Mouse (Mus musculus): ENCODE measurements around the gene Pnp2. TPM values are rescaled to one million over a fixed set of nuclear protein-coding genes. Genes with fewer than 3 reads are reported as not detected.
A peak's percentile ranks its signal among the peaks of the same experiment; 100 is the strongest.
"Not testable (repeated sequence)": the region's sequence is repeated elsewhere in the genome, so short reads cannot be mapped to it uniquely, and the experiment has no call there.

Gene Pnp2
- polyA plus RNA-seq, 1 experiment from 2014 or later = 1.4 TPM

DNA sequence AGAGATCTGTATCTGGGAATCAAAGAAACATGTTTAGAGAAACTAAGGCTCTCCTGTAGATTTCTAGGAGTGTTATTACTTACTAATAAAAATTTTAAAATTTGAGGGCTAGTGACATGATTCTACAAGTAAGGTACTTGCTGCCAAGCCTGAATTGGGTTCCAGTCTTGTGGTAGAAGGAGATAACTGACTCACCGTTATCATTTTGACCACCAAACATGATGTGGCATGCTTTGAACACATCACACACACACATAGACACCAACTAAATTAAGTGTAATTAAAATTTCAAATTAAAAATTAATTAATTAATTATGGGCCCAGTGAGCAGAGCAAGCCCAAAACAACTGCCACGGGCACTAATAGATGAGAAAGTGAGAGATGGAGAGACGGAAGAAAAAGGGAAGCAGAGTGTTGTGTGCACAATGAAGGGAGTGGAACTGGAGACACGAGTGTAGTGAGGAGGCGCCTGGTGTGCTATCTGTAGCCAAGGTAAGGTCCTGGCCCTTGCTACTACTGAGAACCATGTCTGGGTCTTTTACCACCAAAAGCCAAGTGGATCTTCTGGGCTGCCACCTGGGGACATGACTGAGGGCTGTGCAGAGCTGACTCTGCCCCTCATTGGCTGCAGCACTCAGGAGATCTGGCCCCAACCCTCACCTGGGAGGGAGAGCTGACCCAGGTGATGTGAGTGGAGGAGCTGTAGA lies 2.6 kb downstream of the Pnp2 start:
- not testable (repeated sequence) for H3K36me3 ChIP-seq; H3K4me3 ChIP-seq (replicated peaks); H3K27ac ChIP-seq; H3K27me3 ChIP-seq (replicated peaks); H3K4me2 ChIP-seq; H3K9me3 ChIP-seq; H3K9ac ChIP-seq; H3K4me1 ChIP-seq
- WGBS = 88% methylated on average over 5 of the region's 5 CpGs
- ATAC-seq (ENCODE audit: insufficient read depth, low FRiP score, low read depth) = peak; percentile 36; the same call in 1 of the 2 replicates

DNA sequence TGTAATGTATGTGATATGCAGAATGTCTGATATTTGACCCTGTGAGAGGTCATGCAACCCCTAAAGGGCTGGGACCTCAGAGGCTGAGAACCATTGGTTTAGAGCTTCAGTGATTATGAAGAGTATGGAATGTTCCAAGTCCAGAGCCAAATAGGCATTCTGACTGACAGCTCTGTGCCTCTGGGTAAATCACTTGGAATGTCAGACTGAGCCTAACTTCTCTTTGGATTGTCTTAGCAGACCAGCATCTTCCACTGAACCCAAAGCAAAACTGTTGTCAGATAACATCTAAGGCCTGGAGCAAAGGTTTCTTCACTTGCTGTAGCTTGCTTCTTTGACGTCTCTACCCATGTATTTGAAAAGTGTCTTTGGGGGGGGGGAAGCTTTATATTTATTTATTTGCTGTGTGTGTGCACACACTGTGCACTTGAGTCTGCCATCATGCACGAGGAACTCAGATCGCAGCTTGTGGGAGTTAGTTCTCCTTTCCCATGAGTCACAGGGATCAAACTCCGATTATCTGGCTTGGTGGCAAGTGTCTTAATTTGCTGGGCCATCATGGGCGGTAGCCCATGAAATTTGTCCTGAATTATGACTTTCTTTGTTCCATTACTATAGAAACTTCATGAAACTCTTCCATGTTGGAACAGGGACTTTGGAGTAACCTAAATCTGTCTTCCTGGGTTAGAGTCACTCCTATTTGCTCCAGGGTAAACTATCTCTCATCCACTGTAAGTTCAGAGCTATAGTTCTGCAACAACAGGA lies 12.6 kb downstream of the Pnp2 start:
- 84% methylated on average over 5 of the region's 5 CpGs for WGBS
- Histone ChIP-seq H3K4me3 (replicated peaks) (no peak overlapping the region), H3K27me3 (replicated peaks) (no peaks in the 10 kb centered on the region), H3K4me2 (no peak overlapping the region), H3K4me1 (no peaks in the 10 kb centered on the region), H3K36me3 (no peaks in the 10 kb centered on the region), H3K9ac (no peak overlapping the region), H3K27ac (no peak overlapping the region), H3K9me3 (no peaks in the 10 kb centered on the region)
- no peak for ATAC-seq (ENCODE audit: insufficient read depth, low FRiP score, low read depth)

DNA sequence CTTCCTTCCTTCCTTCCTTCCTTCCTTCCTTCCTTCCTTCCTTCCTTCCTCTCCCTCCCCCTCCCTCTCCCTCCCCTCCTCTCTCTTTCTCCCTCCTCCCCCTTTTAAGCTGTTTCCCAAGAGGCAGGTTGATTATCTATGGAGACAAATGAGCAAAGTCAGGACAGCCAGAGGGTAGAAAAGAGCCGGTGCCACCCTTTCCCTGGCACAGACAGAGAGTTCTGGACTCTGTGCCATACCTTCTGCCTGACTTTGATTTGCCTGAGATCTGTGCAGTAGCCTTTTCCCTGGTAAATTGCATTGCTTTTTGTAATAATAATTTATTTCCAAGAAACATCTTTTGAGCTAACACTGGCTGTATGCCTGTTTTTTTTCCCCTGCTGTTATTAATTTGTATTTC lies 13.2 kb downstream of the Pnp2 start:
- Histone ChIP-seq H3K27ac (no peak overlapping the region), H3K36me3 (no peaks in the 10 kb centered on the region), H3K4me3 (replicated peaks) (no peak overlapping the region), H3K9ac (no peak overlapping the region), H3K27me3 (replicated peaks) (no peaks in the 10 kb centered on the region), H3K9me3 (no peaks in the 10 kb centered on the region), H3K4me2 (no peak overlapping the region), H3K4me1 (no peaks in the 10 kb centered on the region)
- 36% methylated on average over 1 of the region's 1 CpGs for WGBS
- no peak for ATAC-seq (ENCODE audit: insufficient read depth, low FRiP score, low read depth)

DNA sequence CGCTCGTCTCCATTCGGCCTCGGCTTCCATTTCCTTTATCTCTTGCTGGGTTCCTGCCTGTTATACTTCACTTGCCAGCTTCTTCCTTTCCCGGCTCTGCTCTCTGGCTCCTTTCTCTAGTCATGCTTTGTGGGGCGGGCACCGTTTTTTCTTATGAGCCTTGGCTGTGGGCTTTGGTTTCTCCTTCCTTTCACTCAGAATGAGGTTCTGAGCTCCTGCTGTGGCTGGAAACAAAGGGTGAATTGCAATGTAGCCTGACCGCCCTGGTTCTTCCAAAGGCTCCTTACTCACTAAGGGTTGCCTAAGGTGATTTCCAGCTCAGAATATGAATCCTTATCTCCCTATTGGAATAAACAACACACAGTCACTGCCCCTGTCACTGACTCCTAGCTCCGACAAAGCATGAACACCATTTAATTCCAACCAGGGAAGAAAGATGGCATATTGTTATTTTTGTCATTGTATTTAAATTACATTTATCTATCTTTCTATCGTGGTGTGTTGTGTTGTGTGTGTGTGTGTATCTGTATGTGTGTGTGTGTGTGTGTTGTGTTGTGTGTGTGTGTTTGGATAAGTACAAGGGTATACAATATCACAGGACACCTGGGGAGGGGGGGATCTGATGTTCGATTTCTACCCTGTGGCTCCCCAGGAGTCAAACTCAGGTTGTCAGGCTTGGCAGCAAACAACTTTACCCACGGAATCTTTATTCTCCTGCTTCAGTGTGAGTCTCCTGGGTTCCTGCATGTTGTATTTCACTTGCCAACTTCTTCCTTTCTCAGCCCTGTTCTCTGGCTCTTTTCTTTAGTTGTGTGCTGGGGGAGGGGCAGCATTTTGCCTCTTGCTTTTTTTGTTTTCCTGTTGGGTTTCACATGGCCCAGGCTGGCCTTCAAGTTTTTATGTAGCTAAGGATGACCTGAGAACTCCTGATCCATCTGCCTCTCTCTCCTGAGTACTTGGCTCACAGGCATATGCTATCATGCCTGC lies 14.1 kb downstream of the Pnp2 start:
- Histone ChIP-seq H3K4me3 (replicated peaks) (no peak overlapping the region), H3K36me3 (no peaks in the 10 kb centered on the region), H3K4me2 (no peak overlapping the region), H3K4me1 (no peaks in the 10 kb centered on the region), H3K27ac (no peak overlapping the region), H3K9ac (no peak overlapping the region), H3K27me3 (replicated peaks) (no peaks in the 10 kb centered on the region), H3K9me3 (no peaks in the 10 kb centered on the region)
- WGBS = 36% methylated on average over 12 of the region's 12 CpGs
- ATAC-seq (ENCODE audit: insufficient read depth, low FRiP score, low read depth) = no peak

DNA sequence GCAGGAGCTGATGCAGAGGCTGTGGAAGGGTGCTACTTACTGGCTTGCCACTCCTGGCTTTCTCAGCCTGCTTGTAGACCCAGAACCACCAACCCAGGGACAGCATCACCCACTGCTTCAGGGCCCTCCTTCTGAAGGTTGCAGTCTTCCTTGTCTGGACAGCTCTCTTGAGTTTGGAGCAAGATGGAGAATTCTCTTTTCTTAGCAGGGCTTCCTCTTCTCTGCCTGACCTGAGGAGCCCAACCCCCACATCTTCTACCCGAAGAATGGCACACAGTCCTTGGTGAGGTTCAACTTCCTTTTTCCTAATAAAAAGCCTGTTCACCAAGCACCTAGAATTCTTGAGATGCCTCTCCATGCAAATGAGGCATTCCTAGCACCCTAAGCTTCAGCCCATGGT lies 15.0 kb downstream of the Pnp2 start:
- no peak for ATAC-seq (ENCODE audit: insufficient read depth, low FRiP score, low read depth)
- 71% methylated on average over 1 of the region's 1 CpGs for WGBS
- no peaks in the 10 kb centered on the region for H3K36me3 ChIP-seq

DNA sequence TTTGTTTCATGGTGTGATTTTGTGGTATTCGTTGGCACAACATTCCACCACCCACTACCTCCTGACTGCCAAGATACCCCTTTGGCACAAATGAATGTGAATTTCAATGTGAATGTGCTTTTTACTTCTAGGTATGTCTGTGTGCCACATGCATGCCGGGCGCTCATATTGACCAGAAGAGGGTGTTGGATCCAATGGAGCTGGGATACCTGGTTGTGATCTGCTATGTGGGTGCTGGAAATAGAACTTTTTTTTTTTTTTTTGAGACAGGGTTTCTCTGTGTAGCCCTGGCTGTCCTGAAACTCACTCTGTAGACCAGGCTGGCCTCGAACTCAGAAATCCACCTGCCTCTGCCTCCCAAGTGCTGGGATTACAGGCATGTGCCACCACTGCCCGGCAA lies 17.3 kb downstream of the Pnp2 start:
- not testable (repeated sequence) for H3K36me3 ChIP-seq

More for the DNA sequence above, 15.0 kb downstream of the Pnp2 start:
- no peak overlapping the region for H3K27ac ChIP-seq
- H3K9me3 ChIP-seq = no peaks in the 10 kb centered on the region
- no peak overlapping the region for H3K4me2 ChIP-seq
- no peak overlapping the region for H3K9ac ChIP-seq
- no peak overlapping the region for H3K4me3 ChIP-seq (replicated peaks)
- no peaks in the 10 kb centered on the region for H3K27me3 ChIP-seq (replicated peaks)
- H3K4me1 ChIP-seq = no peaks in the 10 kb centered on the region

DNA sequence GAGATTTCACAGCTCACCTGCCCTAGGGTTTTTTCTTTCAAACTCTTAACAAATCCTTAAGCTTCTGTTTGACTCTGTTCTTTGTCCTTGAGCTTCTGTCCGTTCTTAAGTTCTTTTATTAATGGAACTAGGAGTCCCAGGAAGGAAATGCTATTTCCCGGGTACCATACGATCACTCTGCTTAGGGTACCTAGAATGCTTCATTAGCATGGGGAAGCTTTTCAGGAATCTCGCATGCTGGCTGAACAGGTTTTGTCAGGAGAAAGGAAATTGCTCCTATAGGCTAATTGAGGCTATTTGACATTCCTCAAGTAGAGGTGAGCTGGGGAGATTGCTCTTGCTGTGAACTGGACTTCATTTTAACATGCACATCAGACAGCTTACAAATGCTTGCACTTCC lies 17.9 kb downstream of the Pnp2 start:
- WGBS = 42% methylated on average over 4 of the region's 4 CpGs
- H3K4me2 ChIP-seq = no peak overlapping the region
- no peak overlapping the region for H3K9ac ChIP-seq
- no peaks in the 10 kb centered on the region for H3K9me3 ChIP-seq
- no peaks in the 10 kb centered on the region for H3K4me1 ChIP-seq
- no peak for ATAC-seq (ENCODE audit: insufficient read depth, low FRiP score, low read depth)
- no peaks in the 10 kb centered on the region for H3K36me3 ChIP-seq
- no peaks in the 10 kb centered on the region for H3K27me3 ChIP-seq (replicated peaks)
- H3K27ac ChIP-seq = no peak overlapping the region
- H3K4me3 ChIP-seq (replicated peaks) = no peak overlapping the region

More for the DNA sequence above, 17.3 kb downstream of the Pnp2 start:
- H3K4me1 ChIP-seq; H3K9me3 ChIP-seq; H3K9ac ChIP-seq; H3K4me3 ChIP-seq (replicated peaks); ATAC-seq (ENCODE audit: insufficient read depth, low FRiP score, low read depth); H3K27ac ChIP-seq; H3K27me3 ChIP-seq (replicated peaks); H3K4me2 ChIP-seq: not testable (repeated sequence)
- WGBS = 87% methylated on average over 5 of the region's 5 CpGs

DNA sequence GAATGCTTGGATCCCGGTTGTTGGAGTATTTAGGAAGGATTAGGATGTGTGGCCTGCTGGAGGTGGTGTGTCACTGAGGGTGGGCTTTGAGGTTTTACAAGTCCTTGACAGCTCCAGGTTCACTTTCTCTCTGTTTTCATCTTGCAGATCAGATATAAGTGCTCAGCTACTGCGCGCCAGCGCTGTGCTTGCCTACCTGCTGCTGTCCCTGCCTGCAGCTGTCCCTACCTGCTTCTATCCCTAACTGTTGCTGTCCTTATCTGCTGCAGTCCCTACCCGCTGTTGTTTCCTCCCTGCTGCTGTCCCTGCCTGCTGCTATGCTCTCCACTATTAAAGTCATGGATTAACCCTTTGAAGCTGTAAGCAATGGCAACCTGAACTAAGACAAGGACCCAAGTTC lies 19.2 kb downstream of the Pnp2 start:
- Histone ChIP-seq H3K9ac (no peak overlapping the region), H3K27ac (no peak overlapping the region), H3K4me2 (no peak overlapping the region), H3K4me1 (no peaks in the 10 kb centered on the region), H3K9me3 (no peaks in the 10 kb centered on the region), H3K4me3 (replicated peaks) (no peak overlapping the region), H3K36me3 (no peaks in the 10 kb centered on the region), H3K27me3 (replicated peaks) (no peaks in the 10 kb centered on the region)
- WGBS = 67% methylated on average over 5 of the region's 5 CpGs
- ATAC-seq (ENCODE audit: insufficient read depth, low FRiP score, low read depth) = no peak

DNA sequence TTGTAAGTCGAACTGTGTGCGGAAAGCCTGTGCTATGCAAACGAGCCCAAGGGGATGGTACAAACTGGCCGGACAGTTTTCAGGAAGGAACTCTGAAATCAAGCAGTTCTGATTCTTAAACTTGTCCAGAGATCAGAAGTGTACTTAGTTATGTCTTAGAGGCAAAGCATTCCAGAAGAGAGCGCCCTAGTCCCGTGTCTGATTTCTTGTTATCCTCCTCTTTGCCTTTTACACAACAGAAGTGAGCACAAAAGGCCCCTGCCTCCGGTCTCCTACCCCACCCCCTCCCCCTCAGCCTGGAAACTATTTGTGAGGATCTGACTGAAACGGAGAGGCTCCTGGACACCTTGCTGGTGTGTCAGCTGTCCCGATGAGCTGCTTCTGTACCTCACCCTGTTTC lies 20.9 kb downstream of the Pnp2 start:
- Histone ChIP-seq H3K27ac (no peak overlapping the region), H3K36me3 (no peaks in the 10 kb centered on the region), H3K27me3 (replicated peaks) (no peaks in the 10 kb centered on the region), H3K4me1 (no peaks in the 10 kb centered on the region), H3K4me2 (no peak overlapping the region), H3K9me3 (no peaks in the 10 kb centered on the region), H3K4me3 (replicated peaks) (no peak overlapping the region), H3K9ac (no peak overlapping the region)
- no peak for ATAC-seq (ENCODE audit: insufficient read depth, low FRiP score, low read depth)
- WGBS = 34% methylated on average over 9 of the region's 9 CpGs

DNA sequence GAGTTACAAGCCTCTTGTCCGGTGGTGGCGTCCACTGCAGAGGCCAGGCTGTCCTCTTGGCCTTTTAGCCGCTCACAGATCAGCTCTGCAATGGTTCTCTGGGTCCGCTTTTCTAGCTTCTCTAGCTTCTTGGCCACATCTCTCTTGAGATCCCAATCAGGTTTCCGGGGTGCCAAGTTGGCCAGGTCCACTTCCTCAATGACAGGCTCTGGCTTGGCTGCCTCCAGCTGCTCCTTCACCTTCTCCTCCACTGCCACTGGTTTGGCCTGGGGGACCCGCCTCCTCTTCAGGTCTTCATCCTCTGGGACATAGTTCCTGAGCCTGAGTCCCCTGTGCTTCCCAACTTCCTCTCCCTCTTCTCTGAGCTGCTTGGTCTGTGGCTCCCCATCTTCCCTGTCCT lies 22.7 kb downstream of the Pnp2 start:
- ATAC-seq (ENCODE audit: insufficient read depth, low FRiP score, low read depth); H3K27ac ChIP-seq; H3K4me3 ChIP-seq (replicated peaks); H3K9me3 ChIP-seq; H3K27me3 ChIP-seq (replicated peaks); H3K9ac ChIP-seq; H3K4me1 ChIP-seq; H3K4me2 ChIP-seq; H3K36me3 ChIP-seq: not testable (repeated sequence)
- WGBS = 86% methylated on average over 6 of the region's 6 CpGs

DNA sequence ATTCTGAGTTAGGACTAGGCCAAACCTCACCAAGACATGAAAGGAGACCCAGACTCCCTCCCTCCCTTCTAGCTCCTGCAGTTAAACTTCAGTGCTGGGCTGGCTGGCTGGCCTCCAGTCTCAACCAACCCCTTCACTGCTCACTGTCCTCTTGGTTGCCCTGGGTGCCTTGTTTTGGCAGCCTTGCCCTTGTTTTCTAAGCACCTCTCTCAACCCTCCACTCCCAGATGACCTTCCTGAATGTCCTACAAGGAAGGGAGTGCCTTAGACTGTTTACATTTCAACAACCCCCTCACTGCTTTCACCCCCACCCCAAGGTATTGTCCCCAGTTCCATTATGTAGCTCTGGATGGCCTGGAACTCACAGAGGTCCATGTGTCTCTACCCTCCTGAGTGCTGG lies 23.8 kb downstream of the Pnp2 start:
- Histone ChIP-seq H3K27ac (no peak overlapping the region), H3K4me2 (no peak overlapping the region), H3K36me3 (no peaks in the 10 kb centered on the region), H3K9me3 (no peaks in the 10 kb centered on the region), H3K4me1 (no peaks in the 10 kb centered on the region), H3K9ac (no peak overlapping the region), H3K4me3 (replicated peaks) (no peak overlapping the region), H3K27me3 (replicated peaks) (no peaks in the 10 kb centered on the region)
- no peak for ATAC-seq (ENCODE audit: insufficient read depth, low FRiP score, low read depth)

DNA sequence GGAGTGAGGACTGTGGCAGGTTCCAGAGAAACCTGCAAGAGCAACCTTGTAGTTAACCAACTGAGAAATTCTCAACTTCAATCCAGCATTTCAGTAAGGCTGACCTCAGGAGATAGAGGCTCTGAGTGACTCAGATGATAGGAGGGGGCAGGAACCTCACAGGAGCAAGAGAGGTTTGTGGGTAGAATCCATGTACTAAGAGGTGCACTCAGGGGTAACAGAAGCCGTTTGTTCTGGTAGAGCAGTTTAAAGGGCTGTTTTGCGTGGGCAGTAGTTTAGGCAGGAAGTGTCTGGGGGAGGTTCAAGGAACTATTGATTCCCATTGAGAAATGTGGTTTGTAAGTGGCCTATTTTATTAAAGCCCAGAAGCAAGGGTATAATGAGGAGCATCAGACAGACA lies 25.4 kb downstream of the Pnp2 start:
- Histone ChIP-seq H3K27ac (no peak overlapping the region), H3K27me3 (replicated peaks) (no peaks in the 10 kb centered on the region), H3K36me3 (no peaks in the 10 kb centered on the region), H3K9me3 (no peaks in the 10 kb centered on the region), H3K4me1 (no peaks in the 10 kb centered on the region), H3K4me3 (replicated peaks) (no peak overlapping the region), H3K4me2 (no peak overlapping the region), H3K9ac (no peak overlapping the region)
- ATAC-seq (ENCODE audit: insufficient read depth, low FRiP score, low read depth) = no peak
- 46% methylated on average over 2 of the region's 2 CpGs for WGBS
